Mouse (Mus musculus) gastrocnemius, adult 2 months (tissue): ENCODE data around the gene Ropn1. TPM values are rescaled to one million over a fixed set of nuclear protein-coding genes. Genes with fewer than 3 reads are reported as not detected.
A peak's percentile ranks its signal among the peaks of the same experiment; 100 is the strongest.

Experiments
- DNase-seq: peaks from one replicate; pipeline ENCODE4 v3.0.0; 2022
- H3K27ac ChIP-seq: fragments of 200-600 bp; 2 replicates; pipeline ENCODE4 v1.8.1; 2022; ENCODE audit warnings: mild to moderate bottlenecking
- H3K4me3 ChIP-seq: fragments of 200-600 bp; 2 replicates; pipeline ENCODE4 v1.8.1; 2022; ENCODE audit warnings: mild to moderate bottlenecking, moderate library complexity
- CTCF ChIP-seq: fragments of 200-600 bp; IDR thresholded peaks from 2 replicates; pipeline ENCODE4 v1.8.1; 2022; ENCODE audit warnings: antibody characterized with exemption, mild to moderate bottlenecking, moderate library complexity
- intact Hi-C: fragments of 180-260 bp; cut with DNase I; formaldehyde crosslinking; loops from one replicate; pipeline ENCODE4 v1.15.1; 2025
- total RNA-seq, 2 experiments: library from RNA; stranded (reverse); gene quantifications; 2 replicates each; pipeline ENCODE4 v1.2.3; 2021

Gene Ropn1
- total RNA-seq, 2 experiments from 2014 or later, result not detected

GRCm38 (mm10) chr16:34700165-34700827 lies 50.6 kb downstream of the Ropn1 start:
- intact Hi-C loops, result loop anchor here (1.0 to 10.0 kb wide), 3 partner anchors 33 to 355 kb away; no protein-coding TSS in a partner anchor
- peak; percentile 66 for DNase-seq
- H3K27ac ChIP-seq, result peak overlapping the region; percentile 17; the same call in 1 of the 2 replicates
- no peak overlapping the region for H3K4me3 ChIP-seq
- peak; percentile 92 for TF ChIP-seq CTCF

GRCm38 (mm10) chr16:34700828-34701216 lies 51.1 kb downstream of the Ropn1 start:
- no peak overlapping the region for H3K27ac ChIP-seq
- TF ChIP-seq CTCF, result no peak
- H3K4me3 ChIP-seq, result no peak overlapping the region
- DNase-seq, result no peak
- intact Hi-C loops, result loop anchor here (1.0 to 10.0 kb wide), 3 partner anchors 34 to 356 kb away; no protein-coding TSS in a partner anchor

GRCm38 (mm10) chr16:34706019-34706418 lies 56.3 kb downstream of the Ropn1 start:
- Histone ChIP-seq H3K4me3 (no peak overlapping the region), H3K27ac (peak overlapping the region; percentile 70)
- no peak for DNase-seq
- no peak for TF ChIP-seq CTCF
- intact Hi-C loops, result loop anchor here (10.0 kb wide), 2 partner anchors 171 to 361 kb away; no protein-coding TSS in a partner anchor

- Histone ChIP-seq H3K4me3 (no peak overlapping the region), H3K27ac (peak overlapping the region; percentile 70)
- peak; percentile 40 for DNase-seq
- intact Hi-C loops, result loop anchor here (10.0 kb wide), 2 partner anchors 172 to 362 kb away; no protein-coding TSS in a partner anchor
- TF ChIP-seq CTCF, result no peak
Observed at GRCm38 (mm10) chr16:34706487-34706946, 56.8 kb downstream of the Ropn1 start.

GRCm38 (mm10) chr16:34711481-34711880 lies 61.8 kb downstream of the Ropn1 start:
- no peak overlapping the region for H3K27ac ChIP-seq
- intact Hi-C loops, result no loop called here
- DNase-seq, result no peak
- peak; percentile 64 for TF ChIP-seq CTCF
- no peak overlapping the region for H3K4me3 ChIP-seq

GRCm38 (mm10) chr16:34725156-34725555 lies 75.4 kb downstream of the Ropn1 start:
- TF ChIP-seq CTCF, result no peak
- Histone ChIP-seq H3K27ac (no peak overlapping the region), H3K4me3 (no peak overlapping the region)
- no peak for DNase-seq
- intact Hi-C loops, result no loop called here

Other genes with a start within 250 kb of the Ropn1 start
- 10 to 100 TPM; 21.8 to 28.3 TPM for gene Kalrn, start 76.4 kb upstream of the Ropn1 start, total RNA-seq
- gene Ccdc14, start 40.7 kb downstream of the Ropn1 start, total RNA-seq, result 1 to 10 TPM; 2.1 to 2.5 TPM
- 10 to 100 TPM; 22.7 to 29.5 TPM for gene Mylk, start 95.3 kb downstream of the Ropn1 start, total RNA-seq